ENCODE assay signal across 8 mouse cellular contexts in genomic region chr7:64871987-64872742, GRCm38 (mm10). TPM values are rescaled to one million over a fixed set of nuclear protein-coding genes. Genes with fewer than 3 reads are reported as not detected.
DNase-seq lines count a peak whose midpoint lies in the region; ATAC-seq lines count a peak whose summit lies in the region.

No protein-coding gene starts in this region.

- no peaks in the 10 kb centered on the region for H3K9me3 ChIP-seq in midbrain, embryonic 16.5 days (replicated peaks; ENCODE audit: control insufficient read depth, low read length, poor library complexity, severe bottlenecking)

- H3K36me3 ChIP-seq in midbrain, embryonic 16.5 days (ENCODE audit: control insufficient read depth, insufficient read depth, low read length): no peaks in the 10 kb centered on the region

- WGBS in midbrain, embryonic 16.5 days: under 1% methylated on average over 33 of the region's 33 CpGs

- H3K4me1 ChIP-seq in midbrain, embryonic 16.5 days (ENCODE audit: control insufficient read depth, insufficient read depth, low read length): peaks cover 29% of the 10 kb centered on the region

- ATAC-seq in cerebellum, adult (ENCODE audit: insufficient number of reproducible peaks, low FRiP score, low TSS enrichment): peak; percentile 61; the same call in 1 of the 2 replicates
- ATAC-seq in inflammation-experienced regulatory T-cells, adult 6 months: peak; percentile 52
- ATAC-seq in midbrain, embryonic 16.5 days: peak; percentile 77

- H3K27ac ChIP-seq in midbrain, embryonic 16.5 days (ENCODE audit: low read length): peak overlapping the region; percentile 96

- no peak for DNase-seq in cerebellum, adult 9-10 months
- peak; percentile 51 for DNase-seq in thymus, postnatal 0 days (ENCODE audit: low spot score)
- DNase-seq in thymus, postnatal 25 days: no peak
- no peak for DNase-seq in layer of hippocampus, adult 9-11 months
- DNase-seq in left cerebral cortex, adult 9 months (ENCODE audit: low spot score in 2 of 2): no peak

- H3K4me2 ChIP-seq in midbrain, embryonic 16.5 days (ENCODE audit: low read length): peak overlapping the region; percentile 80

- peak overlapping the region; percentile 94 for H3K9ac ChIP-seq in midbrain, embryonic 16.5 days (ENCODE audit: low read depth, low read length)

- H3K4me3 ChIP-seq in midbrain, embryonic 16.5 days (ENCODE audit: low read depth, low read length): peak overlapping the region; percentile 86

- no peaks in the 10 kb centered on the region for H3K27me3 ChIP-seq in midbrain, embryonic 16.5 days (ENCODE audit: control insufficient read depth, insufficient read depth, low read depth, low read length)

RNA-seq across cellular contexts. Expression of gene Nsmce3, which starts 0.6 kb away (rescaled TPM):
- polyA plus RNA-seq in thymus, postnatal 0 days (2015; fragmentation: Nextera tagmentation; extraction: Ambion mirVana): 10.2 TPM in 2 replicates
- 1 to 10 TPM in 2 of 3 experiments, under 1 TPM in 1; 0.66 to 3.4 (median 3.3) TPM for polyA plus RNA-seq in inflammation-experienced regulatory T-cells, adult 6 months (2017; shearing (Covaris generic))
- 10.3 and 11.5 TPM in 2 replicates for polyA plus RNA-seq in midbrain, embryonic 16.5 days (2015; fragmentation: Nextera tagmentation; extraction: Ambion mirVana)
